Mouse (Mus musculus): ENCODE measurements around the gene Dip2c. TPM values are rescaled to one million over a fixed set of nuclear protein-coding genes. Genes with fewer than 3 reads are reported as not detected.

The Dip2c gene
- total RNA-seq, 2 experiments from 2014 or later: 71.6 TPM

DNA sequence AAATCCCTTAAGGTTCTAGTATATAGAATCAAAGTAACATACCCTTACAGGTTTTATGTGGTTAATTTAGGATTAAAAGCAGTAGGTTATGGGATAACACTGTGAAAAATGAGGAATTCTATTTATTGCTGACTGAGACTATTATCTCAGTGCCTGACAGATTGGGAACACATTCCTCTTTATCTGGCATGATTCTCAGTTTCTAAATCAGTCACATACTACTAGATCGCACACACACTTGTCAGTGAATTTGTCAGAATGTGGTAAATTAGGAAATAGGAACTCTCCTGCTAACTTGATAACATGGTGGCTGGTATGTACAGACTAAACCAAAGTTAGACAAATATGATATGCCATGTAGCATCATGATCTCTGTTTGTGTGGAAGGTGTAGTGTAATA lies 334.9 kb downstream of the Dip2c start:
- intact Hi-C loops (cut with DNase I): no loop called here
- DNase-seq (ENCODE audit: low spot score in 2 of 2): peak in 1 of 2 experiments; percentile 26

DNA sequence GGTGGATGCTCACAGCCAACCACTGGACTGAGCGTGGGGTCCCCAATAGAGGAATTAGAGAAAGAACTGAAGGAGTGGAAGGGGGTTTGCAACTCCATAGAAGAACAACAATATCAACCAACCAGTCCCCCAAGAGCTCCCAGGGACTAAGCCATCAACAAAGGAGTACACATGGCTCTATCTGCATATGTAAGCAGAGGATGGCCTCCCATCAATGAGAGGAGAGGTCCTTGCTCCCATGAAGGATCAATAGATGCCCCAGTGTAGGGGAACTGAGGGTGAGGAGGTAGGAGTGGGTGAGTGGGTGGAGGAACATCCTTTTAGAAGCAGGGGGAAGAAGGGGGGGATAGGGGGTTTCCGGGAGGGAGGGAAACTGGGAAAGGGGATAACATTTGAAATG lies 356.4 kb downstream of the Dip2c start:
- no peak for DNase-seq (ENCODE audit: low spot score in 2 of 2)
- intact Hi-C loops (cut with DNase I): no loop called here

DNA sequence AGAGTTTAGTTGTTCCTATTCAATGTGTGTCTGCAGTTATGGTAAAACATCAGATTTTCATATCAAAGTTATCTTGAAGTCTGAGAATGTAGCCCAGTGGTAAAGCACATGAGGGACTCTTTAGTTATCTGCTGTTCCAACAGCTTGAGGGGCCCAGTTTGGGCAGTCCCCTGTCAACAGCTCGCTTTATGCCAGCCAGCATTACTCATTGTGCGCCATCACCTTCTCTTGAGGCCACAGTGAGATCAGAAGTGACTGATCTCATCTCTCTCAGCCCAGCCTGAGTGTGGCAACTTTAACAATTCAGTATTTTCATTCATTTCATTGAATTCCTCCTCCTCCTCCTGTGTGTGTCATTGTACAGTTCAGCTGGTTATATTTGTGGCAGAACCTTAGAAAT lies 359.6 kb downstream of the Dip2c start:
- DNase-seq (ENCODE audit: low spot score in 2 of 2): no peak
- intact Hi-C loops (cut with DNase I): loop anchor here (5.0 kb wide), 1 partner anchor 459 kb away; no protein-coding TSS in a partner anchor

DNA sequence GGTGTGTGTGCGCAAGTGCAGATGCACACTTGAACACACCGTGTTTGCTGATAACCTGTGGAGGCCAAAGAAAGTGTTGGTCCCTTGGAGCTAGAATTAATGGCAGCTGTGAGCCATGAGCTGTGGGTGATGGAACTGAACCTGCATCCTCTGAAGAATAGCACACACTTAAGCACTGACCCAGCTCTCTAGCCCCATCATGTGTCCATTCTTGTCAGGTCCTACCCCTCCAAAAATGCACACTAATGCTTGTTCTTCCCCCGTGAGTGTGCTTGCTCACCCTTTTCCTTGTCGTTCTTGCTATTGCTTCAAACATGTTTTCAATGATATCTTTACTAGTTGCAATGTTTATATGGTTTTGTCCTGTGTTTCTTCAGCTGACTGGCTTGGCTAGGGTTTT lies 360.2 kb downstream of the Dip2c start:
- intact Hi-C loops (cut with DNase I): loop anchor here (5.0 kb wide), 1 partner anchor 459 kb away; no protein-coding TSS in a partner anchor
- DNase-seq (ENCODE audit: low spot score in 2 of 2): peak in 1 of 2 experiments; percentile 12

DNA sequence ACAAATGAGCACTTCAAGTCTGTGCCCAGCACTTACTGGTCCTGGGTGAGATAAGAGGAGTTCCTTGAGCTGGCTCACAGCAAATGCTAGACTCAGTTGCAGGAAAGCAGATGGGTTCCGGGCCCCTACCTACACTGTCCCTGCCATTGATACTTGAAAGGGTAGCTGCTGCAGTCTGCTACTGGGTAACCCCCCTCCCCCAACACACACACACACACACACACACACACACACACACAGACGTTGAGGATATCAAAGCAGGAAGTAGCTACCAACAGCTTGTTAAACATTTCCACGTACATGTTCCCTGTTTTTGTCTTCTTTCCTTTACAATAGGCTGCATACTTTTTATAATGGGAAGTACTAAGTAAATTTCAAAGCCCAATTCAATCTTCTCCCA lies 361.6 kb downstream of the Dip2c start:
- DNase-seq (ENCODE audit: low spot score in 2 of 2): no peak
- intact Hi-C loops (cut with DNase I): loop anchor here (5.0 kb wide), 1 partner anchor 461 kb away; no protein-coding TSS in a partner anchor

DNA sequence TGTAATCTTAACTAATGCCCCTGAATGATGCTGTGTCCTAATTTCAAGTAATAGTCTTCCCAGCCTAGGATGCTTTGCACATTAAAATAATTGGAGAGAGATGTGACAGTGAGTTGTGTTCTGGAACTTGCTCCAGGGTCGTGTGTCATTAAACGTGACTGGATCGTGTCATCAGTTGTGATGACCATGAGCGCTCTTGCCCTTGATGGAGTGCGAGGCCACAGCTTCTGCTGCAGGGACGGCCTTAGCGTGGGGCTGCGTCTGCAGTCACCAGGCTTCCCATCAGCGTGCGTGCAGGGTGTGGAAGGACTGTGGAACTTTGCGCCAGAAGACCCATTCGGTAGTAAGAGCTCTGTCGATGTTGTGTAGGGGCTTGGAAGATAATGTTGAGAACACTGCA lies 372.4 kb downstream of the Dip2c start:
- no peak for DNase-seq (ENCODE audit: low spot score in 2 of 2)
- intact Hi-C loops (cut with DNase I): no loop called here

DNA sequence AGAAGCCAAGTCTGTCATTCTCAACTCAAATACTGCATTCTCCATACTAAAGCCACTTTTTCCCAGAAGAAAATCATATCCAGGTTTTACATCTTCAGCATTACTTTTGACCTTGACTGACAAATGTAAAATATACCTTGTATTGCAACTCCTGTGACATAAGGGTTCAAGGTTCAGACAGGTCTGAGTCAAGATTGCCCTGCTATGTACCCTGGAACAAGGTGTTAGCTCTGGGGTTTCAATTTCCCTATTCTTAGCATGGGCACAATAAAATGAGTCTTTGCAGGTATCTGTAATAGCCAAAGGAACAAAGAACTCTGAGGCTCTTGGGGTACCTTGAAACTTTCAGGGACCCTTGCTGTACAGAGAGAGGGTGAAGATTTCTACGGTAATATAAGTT lies 373.6 kb downstream of the Dip2c start:
- no peak for DNase-seq (ENCODE audit: low spot score in 2 of 2)
- intact Hi-C loops (cut with DNase I): no loop called here

DNA sequence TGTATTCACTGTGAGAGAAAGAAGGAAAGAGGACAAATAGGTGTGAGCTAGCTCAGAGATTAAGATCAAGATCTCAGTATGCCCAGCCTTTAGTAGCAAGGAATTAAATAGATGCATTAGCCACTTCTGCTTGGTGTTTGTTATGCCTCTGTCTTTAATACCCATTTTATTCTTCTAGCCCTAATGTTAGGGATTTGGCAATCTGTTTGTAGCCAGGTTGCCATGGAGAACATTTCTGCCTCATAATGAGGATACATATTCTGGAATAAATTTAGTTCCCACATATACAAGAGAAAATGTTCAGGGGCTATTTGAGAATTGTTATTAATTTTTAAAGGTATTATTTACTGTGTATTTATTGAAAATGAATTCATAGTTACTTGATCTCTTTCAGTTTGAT lies 374.3 kb downstream of the Dip2c start:
- intact Hi-C loops (cut with DNase I): no loop called here
- DNase-seq (ENCODE audit: low spot score in 2 of 2): no peak

DNA sequence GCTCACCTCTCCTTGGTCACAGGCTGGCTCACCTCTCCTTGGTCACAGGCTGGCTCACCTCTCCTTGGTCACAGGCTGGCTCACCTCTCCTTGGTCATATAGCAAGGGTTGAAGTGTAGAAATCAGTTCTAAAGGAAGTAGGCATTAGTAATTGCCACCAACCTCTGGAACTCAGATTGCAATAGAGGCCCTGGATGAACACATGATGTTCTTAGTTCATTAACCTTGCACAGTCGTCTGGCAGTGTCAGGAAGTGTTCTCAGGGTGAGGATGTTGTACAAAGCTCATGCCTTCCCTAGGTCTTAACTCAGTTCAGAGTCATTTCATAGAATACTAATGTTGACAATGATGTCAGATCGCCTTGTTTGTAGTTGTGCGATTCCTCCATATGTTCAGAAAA lies 376.7 kb downstream of the Dip2c start:
- intact Hi-C loops (cut with DNase I): no loop called here
- DNase-seq (ENCODE audit: low spot score in 2 of 2): no peak

DNA sequence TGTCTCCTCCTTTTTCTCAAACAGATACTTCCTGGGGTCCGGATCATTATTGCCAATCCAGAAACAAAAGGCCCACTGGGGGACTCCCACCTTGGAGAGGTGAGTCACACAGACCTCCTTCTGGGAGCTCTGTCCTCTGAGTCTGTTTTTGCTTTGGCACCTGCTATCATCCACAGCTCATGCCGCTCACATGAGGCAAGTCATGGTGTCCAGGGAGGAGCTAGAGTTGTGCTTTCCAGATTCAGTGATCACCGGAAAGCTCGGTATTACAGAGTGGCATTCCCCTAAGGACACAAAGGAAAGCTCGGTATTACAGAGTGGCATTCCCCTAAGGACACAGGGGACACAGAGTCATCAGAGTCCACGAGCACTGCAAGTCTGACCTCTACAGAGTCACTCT lies 380.3 kb downstream of the Dip2c start:
- intact Hi-C loops (cut with DNase I): no loop called here
- no peak for DNase-seq (ENCODE audit: low spot score in 2 of 2)

DNA sequence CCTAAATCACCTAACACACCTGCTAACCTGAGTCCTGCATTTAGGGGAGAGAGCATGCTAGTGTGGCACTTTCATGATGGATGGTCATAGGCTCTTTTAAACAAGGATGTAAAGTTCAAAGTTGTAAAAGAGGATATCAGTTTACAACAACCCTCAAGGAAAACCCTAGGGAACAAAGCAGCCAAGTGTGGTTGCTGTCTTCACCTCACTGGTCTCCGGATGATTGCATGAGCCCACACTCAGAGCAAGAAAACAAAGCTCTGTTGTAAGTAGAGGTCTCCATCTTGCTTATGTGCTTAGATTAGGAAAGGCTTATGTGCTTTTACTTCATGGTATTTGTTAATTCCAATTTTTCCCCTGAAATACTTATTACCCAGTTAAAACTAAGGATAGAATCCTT lies 384.4 kb downstream of the Dip2c start:
- intact Hi-C loops (cut with DNase I): no loop called here
- no peak for DNase-seq (ENCODE audit: low spot score in 2 of 2)

DNA sequence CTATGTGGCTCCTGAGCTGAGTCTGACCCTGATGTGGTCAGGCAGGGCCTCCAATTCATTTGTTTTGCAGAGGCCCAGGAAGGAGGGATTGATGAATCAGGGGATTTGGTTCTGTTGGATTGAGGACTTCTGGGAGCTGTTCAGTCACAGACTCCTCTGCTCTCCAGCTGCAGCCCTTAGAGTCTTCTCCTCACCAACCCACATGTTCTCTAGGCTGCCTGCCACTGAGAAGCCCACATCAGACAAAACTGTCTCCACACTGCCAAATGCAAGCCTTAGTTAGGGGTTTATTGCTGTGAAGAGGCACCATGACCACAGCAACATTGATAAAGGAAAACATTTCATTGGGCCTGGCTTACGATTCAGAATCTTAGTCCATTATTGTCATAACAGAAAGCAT lies 387.3 kb downstream of the Dip2c start:
- intact Hi-C loops (cut with DNase I): no loop called here
- DNase-seq (ENCODE audit: low spot score in 2 of 2): no peak

DNA sequence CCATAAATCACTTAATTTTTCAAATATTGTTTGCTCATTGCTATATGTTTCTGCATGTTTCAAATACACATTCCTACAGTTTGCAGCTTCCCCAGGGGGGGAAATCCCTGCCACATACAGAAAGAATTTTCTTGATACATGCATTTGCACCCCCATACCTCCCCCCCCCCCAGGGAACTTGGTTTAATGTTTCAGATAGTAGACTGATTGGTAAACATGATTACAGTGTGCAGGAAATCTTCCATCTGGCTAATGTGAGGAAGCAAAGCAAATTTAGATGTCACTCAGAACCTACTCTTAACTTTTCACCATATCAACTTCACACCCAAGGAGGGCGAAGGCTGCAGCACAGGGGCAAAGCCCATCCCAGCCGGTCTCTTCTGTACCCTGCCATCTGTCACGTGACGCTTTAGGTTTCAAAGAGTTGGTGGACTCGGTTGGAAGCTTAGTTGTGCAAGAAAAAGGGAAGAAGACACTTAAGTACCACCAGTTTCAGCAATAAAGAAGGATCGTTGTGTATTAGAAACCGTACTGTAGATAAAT lies 391.7 kb downstream of the Dip2c start:
- intact Hi-C loops (cut with DNase I): no loop called here

DNA sequence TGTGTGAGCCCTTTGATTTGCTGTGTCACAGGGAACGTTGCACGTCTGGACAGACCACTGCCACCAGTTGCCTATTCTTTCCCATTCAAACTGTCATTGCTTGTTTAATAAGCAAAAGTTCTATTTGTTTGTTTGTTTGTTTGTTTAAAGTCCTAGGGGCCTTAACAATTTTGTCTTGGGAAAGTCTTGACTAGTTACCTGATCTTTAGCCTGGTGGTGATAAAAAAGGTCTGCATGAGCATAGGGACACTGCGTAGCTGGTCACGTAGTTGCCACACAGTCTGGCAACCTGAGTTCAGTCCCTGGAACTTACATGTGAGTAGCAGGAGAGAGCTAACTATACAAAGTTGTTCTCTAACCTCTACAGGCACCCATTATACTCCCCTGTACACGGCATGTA lies 392.9 kb downstream of the Dip2c start:
- intact Hi-C loops (cut with DNase I): no loop called here
- no peak for DNase-seq (ENCODE audit: low spot score in 2 of 2)

More for the DNA sequence above, 391.7 kb downstream of the Dip2c start:
- DNase-seq (ENCODE audit: low spot score in 2 of 2): no peak

DNA sequence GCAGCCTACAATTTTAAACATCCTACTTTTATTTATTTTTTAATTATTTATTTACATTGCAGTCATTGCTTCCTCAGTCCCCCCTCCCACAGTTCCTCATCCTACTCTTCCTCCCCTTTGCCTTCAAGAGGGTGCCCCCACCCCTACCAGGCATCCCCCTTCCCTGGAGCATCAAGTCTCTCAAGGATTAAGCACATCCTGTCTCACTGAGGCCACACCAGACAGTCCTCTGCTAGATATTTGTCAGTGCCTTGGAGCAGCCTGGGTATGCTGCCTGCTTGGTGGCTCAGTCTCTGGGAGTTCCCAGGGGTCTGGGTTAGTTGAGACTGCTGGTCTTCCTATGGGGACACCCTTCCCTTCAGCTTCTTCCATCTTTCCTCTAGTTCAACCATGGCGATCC lies 397.8 kb downstream of the Dip2c start:
- intact Hi-C loops (cut with DNase I): no loop called here
- no peak for DNase-seq (ENCODE audit: low spot score in 2 of 2)

DNA sequence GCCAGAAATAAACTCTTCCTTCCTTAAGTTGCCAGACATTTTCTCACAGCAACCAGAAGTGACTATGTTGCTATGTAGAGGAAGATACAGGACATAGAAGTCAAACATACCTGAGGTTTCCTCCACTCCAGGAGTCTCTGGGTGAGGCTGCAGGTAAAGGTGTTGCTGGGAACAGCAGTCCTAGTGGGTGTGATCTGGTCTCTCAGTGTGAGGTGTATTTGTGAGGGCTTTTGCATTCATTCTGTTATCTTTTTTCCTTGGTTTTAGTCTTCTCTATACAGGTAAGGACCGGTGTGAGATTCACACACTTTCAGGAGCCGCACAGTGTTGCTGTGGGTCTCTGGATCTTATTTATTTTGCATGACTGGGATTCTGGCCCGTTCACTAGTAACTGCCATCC lies 405.2 kb downstream of the Dip2c start:
- intact Hi-C loops (cut with DNase I): loop anchor here (5.0 kb wide), 1 partner anchor 81 kb away; no protein-coding TSS in a partner anchor
- DNase-seq (ENCODE audit: low spot score in 2 of 2): no peak

DNA sequence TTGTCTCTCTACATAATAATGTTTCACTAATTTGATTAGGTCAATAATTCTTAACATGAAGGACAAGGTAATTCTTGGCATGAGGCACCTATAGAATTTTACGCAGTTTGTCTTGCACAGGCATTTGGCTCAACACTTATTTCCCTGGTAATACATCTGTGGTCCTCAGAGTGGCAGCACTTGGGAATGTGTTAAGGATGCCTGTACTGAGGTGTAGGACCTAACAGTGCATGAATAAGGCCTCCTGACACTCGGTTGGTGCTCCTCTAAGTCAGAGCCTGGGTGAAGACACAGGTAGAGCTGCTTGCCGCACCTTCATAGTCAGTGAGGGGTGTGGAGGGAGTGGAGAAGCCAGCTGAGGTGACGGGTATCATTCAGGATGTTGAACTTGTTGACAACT lies 407.0 kb downstream of the Dip2c start:
- intact Hi-C loops (cut with DNase I): loop anchor here (5.0 kb wide), 1 partner anchor 79 kb away; no protein-coding TSS in a partner anchor
- no peak for DNase-seq (ENCODE audit: low spot score in 2 of 2)

DNA sequence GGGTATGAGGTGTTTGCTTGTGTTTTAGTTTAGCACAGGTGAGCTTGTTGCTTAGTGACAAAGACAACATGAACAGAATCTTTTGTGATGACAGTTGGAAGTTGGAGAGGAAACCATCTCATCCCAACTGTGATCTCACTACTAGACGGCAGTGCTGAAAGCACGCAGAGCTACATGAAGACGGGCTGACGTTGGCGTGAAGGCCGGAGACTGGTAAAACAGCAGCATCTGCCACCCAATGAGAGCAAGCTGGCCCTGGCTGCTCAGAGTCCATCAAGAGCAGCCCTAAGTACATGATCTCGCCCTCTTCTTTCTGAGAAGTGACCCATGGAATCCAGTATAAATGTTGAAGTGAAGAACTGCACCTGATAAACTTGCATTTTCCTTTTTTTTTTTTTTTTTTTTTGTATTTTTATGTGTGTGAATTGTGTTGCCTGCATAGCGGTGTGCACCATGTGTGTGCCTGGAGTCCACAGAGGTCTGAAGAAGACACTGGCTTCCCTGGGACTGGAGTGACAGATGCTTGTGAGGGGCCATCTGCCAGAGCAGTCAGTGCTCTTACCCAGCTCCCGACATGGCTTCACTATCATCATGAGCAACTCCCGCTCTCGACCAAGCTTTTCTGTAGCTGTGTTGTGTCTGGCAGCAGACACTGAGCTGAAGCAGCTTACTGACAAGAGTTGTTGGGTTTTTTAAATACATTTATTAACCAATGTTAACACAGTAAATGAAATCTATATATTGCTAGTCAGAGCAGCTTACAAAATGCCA lies 408.0 kb downstream of the Dip2c start:
- no peak for DNase-seq (ENCODE audit: low spot score in 2 of 2)
- intact Hi-C loops (cut with DNase I): loop anchor here (5.0 kb wide), 1 partner anchor 78 kb away; no protein-coding TSS in a partner anchor

DNA sequence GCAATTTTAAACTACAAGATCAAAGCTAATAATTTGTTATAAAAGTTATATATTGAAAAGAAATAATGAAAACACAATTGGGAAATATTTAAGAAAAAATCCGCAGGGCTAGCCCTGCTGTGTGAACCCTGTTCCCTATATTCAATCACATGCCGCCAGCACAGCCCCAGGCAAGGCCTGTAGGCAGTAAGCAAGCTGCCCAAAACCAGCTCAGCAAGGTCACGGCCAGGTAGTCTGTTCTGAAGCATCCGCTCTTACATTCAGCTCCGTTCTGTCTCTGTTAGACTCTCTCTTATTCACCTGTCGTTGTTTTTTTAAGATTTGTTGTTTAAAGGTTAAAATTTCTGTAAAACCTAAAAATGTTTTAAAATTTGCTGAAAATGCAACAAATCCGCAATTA lies 409.9 kb downstream of the Dip2c start:
- intact Hi-C loops (cut with DNase I): no loop called here
- no peak for DNase-seq (ENCODE audit: low spot score in 2 of 2)

DNA sequence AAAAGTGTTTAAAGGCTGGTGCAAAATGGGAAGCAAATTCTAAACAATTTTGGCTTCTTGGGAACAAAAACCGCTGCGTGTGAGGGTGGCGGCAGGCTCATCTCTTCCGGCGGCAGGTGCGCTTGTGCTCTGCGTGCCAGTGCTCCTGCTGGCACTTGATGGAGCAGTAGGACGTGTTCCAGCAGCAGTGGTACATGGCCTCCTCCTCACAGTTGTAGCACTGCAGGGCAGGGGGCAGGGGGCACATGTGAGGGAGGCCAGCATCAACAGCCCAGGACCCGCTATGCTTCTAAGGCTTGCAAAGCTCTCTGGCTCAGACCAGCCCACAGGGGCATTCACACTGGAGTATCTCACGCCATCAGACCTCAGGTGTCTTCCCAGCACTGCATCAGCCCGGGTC lies 410.4 kb downstream of the Dip2c start:
- intact Hi-C loops (cut with DNase I): no loop called here
- no peak for DNase-seq (ENCODE audit: low spot score in 2 of 2)

DNA sequence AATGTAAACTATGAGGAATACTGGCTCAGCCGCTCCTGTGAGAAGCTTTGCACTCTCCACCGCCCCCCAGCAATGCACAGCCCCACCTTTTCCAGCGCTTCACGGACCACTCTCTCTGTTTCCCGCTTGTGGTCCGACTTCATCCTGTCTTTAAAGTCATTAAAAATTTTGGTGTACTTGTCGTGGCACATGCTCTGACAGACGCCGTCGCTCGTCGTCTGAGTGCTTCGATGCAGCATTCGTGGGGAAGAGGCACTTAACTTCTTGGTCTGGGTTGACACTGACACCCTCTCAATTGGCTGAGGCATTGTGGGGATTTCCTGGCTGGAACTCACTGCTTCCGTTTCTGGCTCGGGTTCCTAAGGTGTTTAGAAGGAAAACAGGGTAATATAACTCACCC lies 413.0 kb downstream of the Dip2c start:
- intact Hi-C loops (cut with DNase I): no loop called here
- no peak for DNase-seq (ENCODE audit: low spot score in 2 of 2)
